Comparison of ENCODE assay signal across 8 mouse cellular contexts in the genomic region with DNA sequence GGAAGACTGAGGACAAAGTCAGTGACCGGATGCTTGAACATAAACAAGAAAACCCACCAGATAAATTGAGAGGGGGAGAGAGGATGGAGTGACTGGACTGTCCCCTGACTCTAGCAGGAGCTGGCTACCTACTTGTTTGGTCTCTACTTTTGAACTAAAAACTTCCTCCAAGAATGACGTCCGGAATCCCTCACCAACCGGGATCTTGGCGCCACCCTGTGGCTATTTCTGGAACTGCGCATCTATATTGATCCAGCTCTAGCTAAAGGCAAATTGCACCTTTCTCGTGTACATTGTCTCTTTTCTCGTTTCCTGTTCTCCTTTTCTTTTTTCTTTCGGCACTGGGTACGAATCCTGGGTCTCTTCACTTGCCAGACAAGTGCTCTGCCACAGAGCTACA. TPM values are rescaled to one million over a fixed set of nuclear protein-coding genes. Genes with fewer than 3 reads are reported as not detected.
DNase-seq lines count a peak whose midpoint lies in the region; ATAC-seq lines count a peak whose summit lies in the region.

No protein-coding gene starts in this region.

- peak; percentile 96 for DNase-seq in hindbrain, embryonic 14.5 days (ENCODE audit: low spot score)
- DNase-seq in adrenal gland, postnatal 36 days, result peak; percentile 87 to 88
- DNase-seq in embryonic facial prominence, embryonic 14.5 days (ENCODE audit: low spot score), result peak; percentile 78
- peak; percentile 92 for DNase-seq in heart, postnatal 4 days
- DNase-seq in left cerebral cortex, postnatal 14 days (ENCODE audit: low spot score in 2 of 2), result peak; percentile 77 to 90
- peak; percentile 87 for DNase-seq in naive thymus-derived CD4-positive, alpha-beta T cell, adult 2 months (ENCODE audit: low read depth)
- peak; percentile 96 for DNase-seq in testis, postnatal 10 days (ENCODE audit: low spot score)

- 11% methylated on average over 10 of the region's 10 CpGs for WGBS in hindbrain, embryonic 14.5 days
- WGBS in hindbrain, embryonic 13.5 days, result 10% methylated on average over 10 of the region's 10 CpGs
- WGBS in embryonic facial prominence, embryonic 14.5 days, result 12% methylated on average over 10 of the region's 10 CpGs

- H3K9ac ChIP-seq in hindbrain, embryonic 14.5 days, result no peak overlapping the region
- H3K9ac ChIP-seq in hindbrain, embryonic 13.5 days, result no peak overlapping the region
- H3K9ac ChIP-seq in embryonic facial prominence, embryonic 14.5 days (ENCODE audit: low read depth, low read length), result no peak overlapping the region

- H3K4me2 ChIP-seq in hindbrain, embryonic 14.5 days (replicated peaks), result no peak overlapping the region
- no peak overlapping the region for H3K4me2 ChIP-seq in hindbrain, embryonic 13.5 days
- H3K4me2 ChIP-seq in embryonic facial prominence, embryonic 14.5 days (ENCODE audit: low read depth, low read length), result no peak overlapping the region

- no peak overlapping the region for H3K27ac ChIP-seq in hindbrain, embryonic 14.5 days
- H3K27ac ChIP-seq in hindbrain, embryonic 13.5 days, result no peak overlapping the region
- H3K27ac ChIP-seq in embryonic facial prominence, embryonic 14.5 days (replicated peaks; ENCODE audit: low read depth, low read length), result no peak overlapping the region

- ATAC-seq in hindbrain, embryonic 14.5 days (ENCODE audit: low FRiP score), result no peak
- no peak for ATAC-seq in hindbrain, embryonic 13.5 days (ENCODE audit: low FRiP score)
- ATAC-seq in embryonic facial prominence, embryonic 14.5 days (ENCODE audit: low read depth), result no peak; the same call in 1 of the 2 replicates

- H3K4me1 ChIP-seq in hindbrain, embryonic 14.5 days (replicated peaks; ENCODE audit: control insufficient read depth, insufficient read depth, low read length), result no peaks in the 10 kb centered on the region
- peaks cover 9% of the 10 kb centered on the region for H3K4me1 ChIP-seq in hindbrain, embryonic 13.5 days (replicated peaks)
- H3K4me1 ChIP-seq in embryonic facial prominence, embryonic 14.5 days (ENCODE audit: control insufficient read depth, insufficient read depth, low read length), result peaks cover 9% of the 10 kb centered on the region

- H3K27me3 ChIP-seq in hindbrain, embryonic 14.5 days (ENCODE audit: control insufficient read depth, insufficient read depth, low read length), result no peaks in the 10 kb centered on the region
- H3K27me3 ChIP-seq in hindbrain, embryonic 13.5 days, result 0 out of 2 replicates have a peak, but pooled peaks cover 2% of the 10 kb centered on the region
- no peaks in the 10 kb centered on the region for H3K27me3 ChIP-seq in embryonic facial prominence, embryonic 14.5 days (replicated peaks; ENCODE audit: control insufficient read depth, insufficient read depth, low read length)

- H3K4me3 ChIP-seq in hindbrain, embryonic 14.5 days (replicated peaks; ENCODE audit: low read length), result no peak overlapping the region
- no peak overlapping the region for H3K4me3 ChIP-seq in hindbrain, embryonic 13.5 days
- H3K4me3 ChIP-seq in embryonic facial prominence, embryonic 14.5 days (ENCODE audit: low read depth, low read length), result no peak overlapping the region

- no peaks in the 10 kb centered on the region for H3K36me3 ChIP-seq in hindbrain, embryonic 14.5 days (replicated peaks; ENCODE audit: control insufficient read depth, insufficient read depth)
- H3K36me3 ChIP-seq in hindbrain, embryonic 13.5 days, result no peaks in the 10 kb centered on the region
- H3K36me3 ChIP-seq in embryonic facial prominence, embryonic 14.5 days (ENCODE audit: control insufficient read depth, insufficient read depth, low read length), result no peaks in the 10 kb centered on the region

- intact Hi-C loops in left cerebral cortex, postnatal 14 days (cut with DNase I), result loop anchor here (1.0 to 10.0 kb wide), 3 partner anchors 27 to 247 kb away; no protein-coding TSS in a partner anchor

- H3K9me3 ChIP-seq in hindbrain, embryonic 14.5 days (ENCODE audit: control insufficient read depth, low read length), result no peaks in the 10 kb centered on the region
- H3K9me3 ChIP-seq in hindbrain, embryonic 13.5 days, result no peaks in the 10 kb centered on the region
- no peaks in the 10 kb centered on the region for H3K9me3 ChIP-seq in embryonic facial prominence, embryonic 14.5 days (ENCODE audit: control insufficient read depth, low read length)

RNA-seq across cellular contexts. Expression of a gene that starts 28.4 kb away (rescaled TPM):
- polyA plus RNA-seq in hindbrain, embryonic 14.5 days (2014; fragmentation: Nextera tagmentation; extraction: Ambion mirVana), result 0.09 and 0.16 TPM in 2 replicates
- 0.13 and 0.30 TPM in 2 replicates for polyA plus RNA-seq in hindbrain, embryonic 13.5 days (2015; fragmentation: Nextera tagmentation; extraction: Ambion mirVana)
- total RNA-seq in adrenal gland, postnatal 36 days (2021), result 1 to 10 TPM; 1.0 to 3.5 TPM
- 1.4 and 2.8 TPM in 2 replicates for polyA plus RNA-seq in embryonic facial prominence, embryonic 14.5 days (2014; fragmentation: Nextera tagmentation; extraction: Ambion mirVana)
- 1 to 10 TPM; 1.9 to 3.1 TPM for total RNA-seq in heart, postnatal 4 days (2021)
- total RNA-seq in left cerebral cortex, postnatal 14 days (2021), result not detected

RNA-seq across cellular contexts. Expression of a gene that starts 46.8 kb away (rescaled TPM):
- polyA plus RNA-seq in hindbrain, embryonic 14.5 days (2014; fragmentation: Nextera tagmentation; extraction: Ambion mirVana), result 12.3 and 14.8 TPM in 2 replicates
- polyA plus RNA-seq in hindbrain, embryonic 13.5 days (2015; fragmentation: Nextera tagmentation; extraction: Ambion mirVana), result 2.8 and 3.9 TPM in 2 replicates
- total RNA-seq in adrenal gland, postnatal 36 days (2021), result 1 to 10 TPM; 3.4 to 4.6 TPM
- polyA plus RNA-seq in embryonic facial prominence, embryonic 14.5 days (2014; fragmentation: Nextera tagmentation; extraction: Ambion mirVana), result 9.0 TPM in 2 replicates
- total RNA-seq in heart, postnatal 4 days (2021), result 1 to 10 TPM; 1.4 to 2.4 TPM
- total RNA-seq in left cerebral cortex, postnatal 14 days (2021), result 100 to 1,000 TPM; 150 to 170 TPM

Comparison
In these comparisons a context has a peak if more than half of its experiments do, and no peak if none do; other contexts are left out.
1. RNA of a gene that starts 46.8 kb away (total RNA-seq): 150 to 170 TPM in left cerebral cortex, postnatal 14 days; 3.4 to 4.6 TPM in adrenal gland, postnatal 36 days and 1.4 to 2.4 TPM in heart, postnatal 4 days; every median in the first group is over 10 times any median in the second.
2. Peak in every context shown above with its lines, with median percentiles within 50 percentile points of each other: DNase-seq.